Mouse (Mus musculus) testis, postnatal 14 days (tissue): ENCODE data around the gene Sv2b.

Source experiments
- DNase-seq: peaks from one replicate; pipeline ENCODE4 v3.0.0; 2021; ENCODE audit warnings: low spot score

The Sv2b gene

GRCm38 (mm10) chr7:75292246-75292645 lies 16.8 kb downstream of the Sv2b start:
- DNase-seq: no peak

GRCm38 (mm10) chr7:75290554-75290953 lies 18.5 kb downstream of the Sv2b start:
- no peak for DNase-seq

- no peak for DNase-seq
Observed at GRCm38 (mm10) chr7:75287237-75287636, 21.8 kb downstream of the Sv2b start.

GRCm38 (mm10) chr7:75282951-75283350 lies 26.1 kb downstream of the Sv2b start:
- DNase-seq: peak; percentile 69

- DNase-seq: no peak
Observed at GRCm38 (mm10) chr7:75282080-75282650, 26.9 kb downstream of the Sv2b start.

- no peak for DNase-seq
Observed at GRCm38 (mm10) chr7:75281106-75281505, 28.0 kb downstream of the Sv2b start.

GRCm38 (mm10) chr7:75277847-75278246 lies 31.2 kb downstream of the Sv2b start:
- DNase-seq: no peak

- no peak for DNase-seq
Observed at GRCm38 (mm10) chr7:75276739-75277138, 32.3 kb downstream of the Sv2b start.

GRCm38 (mm10) chr7:75274518-75274917 lies 34.5 kb downstream of the Sv2b start:
- no peak for DNase-seq

- DNase-seq: no peak
Observed at GRCm38 (mm10) chr7:75273633-75274032, 35.4 kb downstream of the Sv2b start.

GRCm38 (mm10) chr7:75271921-75272381 lies 37.1 kb downstream of the Sv2b start:
- no peak for DNase-seq

- no peak for DNase-seq
Observed at GRCm38 (mm10) chr7:75271306-75271705, 37.8 kb downstream of the Sv2b start.

GRCm38 (mm10) chr7:75267236-75267635 lies 41.8 kb downstream of the Sv2b start:
- DNase-seq: no peak

- DNase-seq: no peak
Observed at GRCm38 (mm10) chr7:75265241-75265640, 43.8 kb downstream of the Sv2b start.

- no peak for DNase-seq
Observed at GRCm38 (mm10) chr7:75259945-75260344, 49.1 kb downstream of the Sv2b start.

- DNase-seq: no peak
Observed at GRCm38 (mm10) chr7:75253611-75254250, 55.3 kb downstream of the Sv2b start.

GRCm38 (mm10) chr7:75240754-75241507 lies 68.1 kb downstream of the Sv2b start:
- DNase-seq: no peak

- no peak for DNase-seq
Observed at GRCm38 (mm10) chr7:75236386-75236785, 72.7 kb downstream of the Sv2b start.

- no peak for DNase-seq
Observed at GRCm38 (mm10) chr7:75224206-75224605, 84.9 kb downstream of the Sv2b start.

GRCm38 (mm10) chr7:75222704-75223431 lies 86.2 kb downstream of the Sv2b start:
- no peak for DNase-seq

- DNase-seq: no peak
Observed at GRCm38 (mm10) chr7:75220786-75221185, 88.3 kb downstream of the Sv2b start.

GRCm38 (mm10) chr7:75220296-75220695 lies 88.8 kb downstream of the Sv2b start:
- no peak for DNase-seq

- DNase-seq: no peak
Observed at GRCm38 (mm10) chr7:75216180-75216579, 92.9 kb downstream of the Sv2b start.
